Mouse (Mus musculus) heart, adult 2 months (tissue): ENCODE measurements around the gene Ephx1. TPM values are rescaled to one million over a fixed set of nuclear protein-coding genes. Genes with fewer than 3 reads are reported as not detected.
A peak's percentile ranks its signal among the peaks of the same experiment; 100 is the strongest.

Experiments
- DNase-seq, 2 experiments: peaks; one replicate each; pipeline ENCODE4 v3.0.0; 2021
- H3K27ac ChIP-seq: fragments of 200-600 bp; 2 replicates; pipeline ENCODE4 v1.8.1; 2022
- H3K27me3 ChIP-seq: fragments of 200-500 bp; 2 replicates; pipeline ENCODE4 v1.6.1; 2012; ENCODE audit warnings: mild to moderate bottlenecking, low read length, inconsistent platforms, mixed read lengths; ENCODE audit not compliant: control insufficient read depth, insufficient read depth
- H3K36me3 ChIP-seq: fragments of 200-500 bp; 2 replicates; pipeline ENCODE4 v1.6.1; 2012; ENCODE audit warnings: low read length, inconsistent platforms; ENCODE audit not compliant: control insufficient read depth, insufficient read depth
- H3K4me1 ChIP-seq: fragments of 200-500 bp; 2 replicates; pipeline ENCODE4 v1.6.1; 2011; ENCODE audit warnings: low read length; ENCODE audit not compliant: control insufficient read depth, insufficient read depth
- H3K4me3 ChIP-seq: fragments of 200-600 bp; 2 replicates; pipeline ENCODE4 v1.8.1; 2022
- H3K79me2 ChIP-seq: fragments of 200-500 bp; replicated peaks from 2 replicates; pipeline ENCODE4 v1.6.1; 2012; ENCODE audit warnings: mild to moderate bottlenecking, inconsistent platforms, low read length, moderate library complexity, mixed read lengths; ENCODE audit not compliant: control insufficient read depth, insufficient read depth
- H3K9ac ChIP-seq: fragments of 200-500 bp; 2 replicates; pipeline ENCODE4 v1.6.1; 2012; ENCODE audit warnings: low read depth, mild to moderate bottlenecking, control low read depth, inconsistent platforms, low read length, mixed read lengths
- CTCF ChIP-seq: fragments of 200-600 bp; IDR thresholded peaks from 2 replicates; pipeline ENCODE4 v1.8.1; 2022; ENCODE audit warnings: antibody characterized with exemption, mild to moderate bottlenecking, moderate library complexity
- EP300 ChIP-seq: fragments of 200-500 bp; IDR thresholded peaks from 2 replicates; pipeline ENCODE4 v1.6.1; 2011; ENCODE audit warnings: low read depth, low read length, control low read depth; ENCODE audit not compliant: insufficient read depth
- POLR2A ChIP-seq: fragments of 200-500 bp; IDR thresholded peaks from 2 replicates; pipeline ENCODE4 v1.6.1; 2011; ENCODE audit warnings: mild to moderate bottlenecking, low read depth, low read length, control low read depth; ENCODE audit not compliant: insufficient read depth
- WGBS: fragments of 180-500 bp; shearing (Covaris S2); methylation state at CpG from one replicate; pipeline ENCODE4 v1.1.7; 2018; 5-methylcytosine and 5-hydroxymethylcytosine counted together
- intact Hi-C: fragments of 180-260 bp; cut with DNase I; formaldehyde crosslinking; loops from one replicate; pipeline ENCODE4 v1.15.1; 2025
- polyA plus RNA-seq: library from polyadenylated mRNA; depleted of rRNA; stranded (reverse); fragments of >200 nt; gene quantifications from 2 replicates; pipeline ENCODE4 v1.2.3, GENCODE M21; 2012
- total RNA-seq, 2 experiments: library from RNA; stranded (reverse); gene quantifications; 2 replicates each; pipeline ENCODE4 v1.2.3; 2021

Gene Ephx1
- total and polyA plus RNA-seq, 3 experiments, result 29.8 to 41.1 (median 40.4) TPM

DNA sequence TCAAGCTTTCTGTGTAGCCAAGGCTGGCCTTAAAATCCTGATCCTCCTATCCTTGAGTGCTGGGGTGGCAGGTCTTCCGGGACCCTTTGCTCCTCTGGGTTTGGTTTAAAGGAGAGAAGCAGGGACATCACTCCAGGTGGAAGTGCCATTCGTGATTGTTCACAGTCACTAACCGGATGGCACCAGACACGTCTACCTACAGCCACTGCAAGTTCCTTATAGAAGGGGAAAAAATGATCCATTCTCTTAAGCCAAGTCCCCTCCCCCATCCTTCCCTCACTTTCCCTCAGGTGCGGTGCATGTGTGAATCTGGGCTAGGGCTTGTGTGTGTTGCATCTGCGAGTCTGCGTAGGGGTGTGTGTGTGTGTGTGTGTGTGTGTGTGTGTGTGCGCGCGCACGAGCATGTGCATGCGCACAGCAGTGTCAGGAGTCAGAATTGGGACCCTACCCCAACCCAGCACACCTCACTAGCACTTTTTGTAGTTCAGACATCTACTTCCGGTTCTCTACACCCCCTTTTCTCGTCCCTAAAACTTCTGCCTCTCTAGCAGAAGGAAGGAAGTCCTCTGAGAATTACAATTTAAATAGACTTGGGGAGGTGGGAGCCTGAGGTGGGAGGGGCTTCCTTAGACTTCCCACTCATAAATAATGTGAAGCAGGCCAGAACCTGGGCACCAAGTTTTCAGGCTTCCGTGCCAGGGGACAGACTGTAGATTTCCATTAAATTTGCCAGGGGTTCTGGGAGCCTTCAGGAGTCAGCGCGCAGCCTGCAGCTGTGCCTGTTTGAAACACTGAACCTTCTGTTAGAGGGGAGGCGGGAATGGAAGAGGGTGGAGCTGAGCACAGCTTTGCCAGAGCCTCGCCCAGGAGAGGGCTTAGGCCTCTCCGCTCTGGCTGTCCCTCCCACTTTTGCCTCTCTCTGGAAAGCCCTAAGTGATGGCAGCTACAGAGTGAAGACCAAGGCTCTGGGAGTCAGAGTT is 75.4 kb downstream of the Ephx1 start:
- H3K4me3 ChIP-seq, result no peak overlapping the region
- WGBS, result 54% methylated on average over 20 of the region's 20 CpGs
- TF ChIP-seq CTCF (no peak), EP300 (0 out of 2 replicates have a peak, but pooled peaks have one; percentile 14), POLR2A (peak; percentile 51; the same call in 1 of the 2 replicates)

DNA sequence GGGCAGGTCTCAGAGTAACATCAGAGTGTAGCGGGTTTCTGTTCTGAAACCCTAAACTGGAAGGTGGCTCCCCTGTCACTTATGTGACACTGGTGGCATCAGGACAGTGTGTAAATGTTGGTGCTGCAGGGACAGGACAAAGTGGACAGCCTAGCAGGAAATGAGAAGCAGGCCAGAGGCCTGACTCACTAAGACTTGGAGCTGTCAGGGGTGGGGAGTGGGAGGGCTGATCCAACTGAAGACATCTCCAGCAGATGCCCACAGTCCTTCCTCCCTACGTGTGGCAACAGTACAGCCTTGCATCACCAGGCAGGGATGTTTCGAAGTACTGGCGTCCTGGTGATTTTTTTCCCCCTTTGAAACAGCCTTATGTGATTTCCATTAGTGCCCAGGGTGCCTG is 76.2 kb downstream of the Ephx1 start:
- H3K4me3 ChIP-seq, result no peak overlapping the region
- 63% methylated on average over 4 of the region's 4 CpGs for WGBS
- H3K27ac ChIP-seq, result peak overlapping the region; percentile 36
- intact Hi-C loops, result no loop called here
- H3K36me3 ChIP-seq, result no peaks in the 10 kb centered on the region
- H3K27me3 ChIP-seq, result no peaks in the 10 kb centered on the region
- H3K9ac ChIP-seq, result no peak overlapping the region
- no peaks in the 10 kb centered on the region for H3K79me2 ChIP-seq
- peaks cover 22% of the 10 kb centered on the region for H3K4me1 ChIP-seq
- peak in 1 of 2 experiments; percentile 43 for DNase-seq
- TF ChIP-seq EP300 (no peak), CTCF (no peak), POLR2A (no peak)

More for the DNA sequence above, 75.4 kb downstream of the Ephx1 start:
- no peaks in the 10 kb centered on the region for H3K79me2 ChIP-seq
- no peaks in the 10 kb centered on the region for H3K36me3 ChIP-seq
- intact Hi-C loops, result no loop called here
- H3K9ac ChIP-seq, result no peak overlapping the region
- peaks cover 22% of the 10 kb centered on the region for H3K4me1 ChIP-seq
- H3K27ac ChIP-seq, result peak overlapping the region; percentile 36
- H3K27me3 ChIP-seq, result no peaks in the 10 kb centered on the region
- DNase-seq, result peak; percentile 63 to 73

DNA sequence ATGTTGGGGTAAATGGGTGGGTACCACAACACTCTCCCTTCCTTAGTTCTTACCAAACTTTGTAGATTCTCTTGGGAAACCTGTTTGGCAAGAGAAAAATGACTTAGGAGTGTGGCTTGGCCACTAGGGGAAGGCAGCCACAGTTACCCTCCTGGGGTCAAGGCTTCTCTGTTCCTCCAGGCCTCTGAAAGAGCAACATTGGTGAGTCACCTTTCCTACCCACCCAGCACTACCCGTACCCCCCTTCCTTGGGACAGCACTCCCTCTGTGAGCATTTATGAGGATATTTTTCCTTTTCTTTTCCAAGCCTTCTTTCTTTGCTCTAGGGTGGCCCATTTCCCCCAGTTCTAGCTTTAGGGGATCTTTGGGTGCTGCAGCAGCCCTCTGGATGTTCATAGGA is 76.8 kb downstream of the Ephx1 start:
- TF ChIP-seq EP300, result no peak
- TF ChIP-seq CTCF, result peak; percentile 37
- no peak for TF ChIP-seq POLR2A
- Histone ChIP-seq H3K27ac (peak overlapping the region; percentile 91; the same call in 1 of the 2 replicates), H3K27me3 (no peaks in the 10 kb centered on the region), H3K4me1 (peaks cover 22% of the 10 kb centered on the region), H3K36me3 (no peaks in the 10 kb centered on the region), H3K4me3 (no peak overlapping the region), H3K9ac (no peak overlapping the region), H3K79me2 (no peaks in the 10 kb centered on the region)
- no peak for DNase-seq
- intact Hi-C loops, result loop anchor here (2.0 kb wide), 1 partner anchor 39 kb away; the partner anchor contains the start of gene Pycr2
- 48% methylated on average over 1 of the region's 1 CpGs for WGBS

DNA sequence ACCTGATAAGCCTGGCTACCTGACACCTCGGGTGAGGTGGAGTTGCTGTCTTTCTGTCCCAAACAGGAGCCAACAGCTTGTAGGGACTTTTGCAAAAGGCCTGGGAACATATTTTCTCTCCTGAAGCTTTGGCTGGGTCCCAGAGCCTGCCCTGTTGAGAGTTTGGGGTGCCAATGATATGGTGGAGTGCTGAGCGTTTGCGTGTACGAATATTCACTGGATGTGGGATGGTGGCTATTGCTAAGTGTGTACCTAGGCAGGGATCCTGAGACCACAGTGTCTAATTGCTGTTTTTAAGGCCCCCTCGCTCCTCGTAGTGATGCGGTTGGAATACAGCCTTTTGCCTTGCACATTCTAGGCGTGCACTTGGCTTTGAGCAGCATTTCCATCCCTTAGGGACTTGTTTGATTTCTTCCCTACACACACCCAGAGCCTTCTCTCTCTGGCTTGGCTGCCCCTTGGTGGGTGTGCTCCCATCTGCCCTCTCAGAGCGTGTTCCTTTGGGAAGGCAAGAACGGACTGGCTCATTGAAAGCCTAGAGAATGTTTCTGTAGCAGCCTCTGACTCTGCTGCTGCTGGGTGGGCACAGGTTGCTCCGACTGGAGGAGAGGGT is 77.6 kb downstream of the Ephx1 start:
- peak overlapping the region; percentile 96 for H3K4me3 ChIP-seq
- H3K79me2 ChIP-seq, result no peaks in the 10 kb centered on the region
- H3K36me3 ChIP-seq, result no peaks in the 10 kb centered on the region
- intact Hi-C loops, result loop anchor here (2.0 kb wide), 1 partner anchor 38 kb away; the partner anchor contains the start of gene Pycr2
- TF ChIP-seq POLR2A (0 out of 2 replicates have a peak, but pooled peaks have one; percentile 21), CTCF (no peak), EP300 (no peak)
- H3K27ac ChIP-seq, result peak overlapping the region; percentile 91
- peak overlapping the region; percentile 77 for H3K9ac ChIP-seq
- WGBS, result 49% methylated on average over 11 of the region's 11 CpGs
- peaks cover 22% of the 10 kb centered on the region for H3K4me1 ChIP-seq
- peak; percentile 52 to 56 for DNase-seq
- no peaks in the 10 kb centered on the region for H3K27me3 ChIP-seq

DNA sequence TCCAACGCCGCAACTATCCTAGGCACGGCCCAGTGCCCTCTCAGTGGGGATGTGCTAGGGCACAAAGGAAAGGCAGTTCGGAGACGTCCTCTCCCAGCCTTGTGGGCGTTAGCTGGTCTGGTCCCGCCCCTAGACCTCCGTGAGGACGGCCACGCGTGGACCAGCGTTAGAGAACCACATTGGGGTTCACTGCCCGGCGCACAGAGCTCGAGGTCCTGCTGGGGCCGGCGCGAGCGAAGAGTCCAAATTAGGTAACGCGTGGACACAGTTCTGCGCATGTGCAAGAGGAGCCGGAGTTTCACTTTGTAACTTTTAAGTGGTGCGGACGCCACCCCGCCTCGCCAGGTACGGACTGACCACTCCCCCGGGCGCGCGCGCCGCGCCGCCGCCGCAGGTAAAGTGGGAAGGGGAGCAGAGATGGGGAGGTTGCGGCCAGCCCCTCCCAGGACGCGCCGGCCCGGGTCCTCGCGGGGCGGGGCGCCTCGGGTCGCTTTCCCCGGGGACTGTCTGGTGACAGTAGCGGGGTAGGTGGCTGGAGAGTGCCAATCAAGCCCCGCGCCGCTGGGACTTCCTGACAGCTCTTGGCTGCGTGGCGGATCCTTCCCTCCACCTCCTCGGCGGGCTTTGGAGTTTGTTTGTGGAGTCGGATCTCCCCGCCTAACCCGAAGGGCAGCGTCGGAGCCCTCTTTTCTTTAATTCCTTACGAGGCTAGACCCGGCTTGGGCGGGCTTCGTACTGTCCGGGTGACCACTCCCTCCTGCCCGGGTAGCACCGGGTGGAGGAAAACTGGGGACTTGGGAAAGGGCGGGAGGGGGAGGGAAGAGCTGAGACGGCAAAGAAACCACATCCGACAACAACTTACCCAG is 78.3 kb downstream of the Ephx1 start, which contains the start of gene Tmem63a:
Tmem63a (plus strand) TSS at position 179 of the 866 bp plus-strand sequence.
- peak within 1 kb of the TSS; percentile 77 for H3K9ac ChIP-seq
- H3K27me3 ChIP-seq, result no peaks in the 10 kb centered on the region
- no peaks in the 10 kb centered on the region for H3K36me3 ChIP-seq
- under 1% methylated on average over 73 of the region's 73 CpGs for WGBS
- peak within 1 kb of the TSS; percentile 91 for H3K27ac ChIP-seq
- H3K4me3 ChIP-seq, result peak within 1 kb of the TSS; percentile 96
- peaks cover 22% of the 10 kb centered on the region for H3K4me1 ChIP-seq
- intact Hi-C loops, result loop anchor here (2.0 kb wide), 1 partner anchor 38 kb away; the partner anchor contains the start of gene Pycr2
- TF ChIP-seq EP300 (0 out of 2 replicates have a peak, but pooled peaks have one; percentile 15), POLR2A (peak; percentile 65; the same call in 1 of the 2 replicates), CTCF (no peak)
- H3K79me2 ChIP-seq, result no peaks in the 10 kb centered on the region
- peak; percentile 85 to 89 for DNase-seq
